Mouse (Mus musculus) intestine, embryonic 14.5 days (tissue): ENCODE data around the gene Olfr1508. TPM values are rescaled to one million over a fixed set of nuclear protein-coding genes. Genes with fewer than 3 reads are reported as not detected.
"Not testable (repeated sequence)": the region's sequence is repeated elsewhere in the genome, so short reads cannot be mapped to it uniquely, and the experiment has no call there.

Experiments
- ATAC-seq: fragments of 200-750 bp; cut with Nextera tagmentation; replicated peaks from 2 replicates; pipeline ENCODE4 v1.8.0; 2017; ENCODE audit warnings: low read depth, moderate number of reproducible peaks, moderate TSS enrichment, moderate library complexity; ENCODE audit not compliant: low FRiP score, low TSS enrichment
- DNase-seq: peaks from one replicate; pipeline ENCODE4 v3.0.0-alpha.2; 2018; ENCODE audit warnings: low spot score
- H3K27ac ChIP-seq: fragments of 300-500 bp; sonication (generic); 2 replicates; pipeline ENCODE4 v1.5.1; 2014; ENCODE audit warnings: low read depth, mild to moderate bottlenecking, control low read depth
- H3K27me3 ChIP-seq: fragments of 300-500 bp; sonication (generic); replicated peaks from 2 replicates; pipeline ENCODE4 v1.6.1; 2014; ENCODE audit warnings: low read length, control low read depth; ENCODE audit not compliant: control insufficient read depth, insufficient read depth
- H3K36me3 ChIP-seq: fragments of 300-500 bp; sonication (generic); 2 replicates; pipeline ENCODE4 v1.6.1; 2014; ENCODE audit warnings: low read length, control low read depth; ENCODE audit not compliant: control insufficient read depth, insufficient read depth
- H3K4me1 ChIP-seq: fragments of 300-500 bp; sonication (generic); replicated peaks from 2 replicates; pipeline ENCODE4 v1.6.1; 2014; ENCODE audit warnings: low read length, control low read depth, mixed read lengths; ENCODE audit not compliant: control insufficient read depth, insufficient read depth
- H3K4me2 ChIP-seq: fragments of 300-500 bp; sonication (generic); 2 replicates; pipeline ENCODE4 v1.6.1; 2014; ENCODE audit warnings: low read length
- H3K4me3 ChIP-seq: fragments of 300-500 bp; sonication (generic); 2 replicates; pipeline ENCODE4 v1.5.1; 2014; ENCODE audit warnings: low read depth, low read length, control low read depth, mixed read lengths
- H3K9ac ChIP-seq: fragments of 300-500 bp; sonication (generic); 2 replicates; pipeline ENCODE4 v1.6.1; 2014; ENCODE audit warnings: mild to moderate bottlenecking, low read length
- H3K9me3 ChIP-seq: fragments of 300-500 bp; sonication (generic); 2 replicates; pipeline ENCODE4 v1.6.1; 2016; ENCODE audit warnings: low read length, control low read depth; ENCODE audit not compliant: control insufficient read depth
- WGBS: fragments of 180-500 bp; shearing (Covaris S2); extraction: QIAGEN DNeasy Blood & Tissue Kit; methylation state at CpG from one replicate; pipeline ENCODE4 v1.1.7; 2014; 5-methylcytosine and 5-hydroxymethylcytosine counted together
- polyA plus RNA-seq: library from polyadenylated mRNA; unstranded; fragments of >200 nt; fragmentation: Nextera tagmentation; extraction: Ambion mirVana; gene quantifications from 2 replicates; pipeline ENCODE4 v1.2.1, GENCODE M21; 2014

Gene Olfr1508
- not detected in 2 replicates for polyA plus RNA-seq

GRCm38 (mm10) chr14:52467395-52467794 lies at the start of gene Olfr1508:
Olfr1508 (minus strand) TSS chr14:52467495.
- Histone ChIP-seq H3K27me3 (no peaks in the 10 kb centered on the region), H3K9me3 (no peaks in the 10 kb centered on the region), H3K4me3 (no peak within 1 kb of the TSS), H3K4me1 (no peaks in the 10 kb centered on the region), H3K4me2 (no peak within 1 kb of the TSS), H3K27ac (no peak within 1 kb of the TSS), H3K9ac (no peak within 1 kb of the TSS), H3K36me3 (no peaks in the 10 kb centered on the region)
- 66% methylated on average over 2 of the region's 2 CpGs for WGBS
- ATAC-seq (no peak), DNase-seq (no peak)

DNA sequence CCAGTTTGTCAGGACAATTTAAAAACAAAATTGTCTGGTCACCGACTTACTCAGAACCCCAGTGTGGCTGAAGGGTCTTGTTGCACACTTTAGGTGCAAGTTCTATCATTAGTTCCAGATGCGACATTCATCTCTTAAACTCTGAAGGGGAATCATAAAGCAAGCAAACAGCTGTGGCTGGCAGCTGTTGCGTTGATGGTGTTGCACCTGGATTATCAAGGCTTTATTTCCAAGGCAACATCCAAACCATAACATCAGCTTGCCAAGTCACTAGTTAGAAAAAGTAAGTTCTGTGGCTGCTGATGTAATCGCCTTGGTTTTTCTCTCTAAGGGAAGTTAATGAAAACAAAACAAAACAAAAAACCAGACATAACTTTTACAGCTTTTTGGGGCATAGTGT lies 28.2 kb upstream of the Olfr1508 start, which contains the start of gene Olfr1507:
Olfr1507 (minus strand) TSS at position 234 of the 400 bp plus-strand sequence.
- no peaks in the 10 kb centered on the region for H3K4me1 ChIP-seq
- 79% methylated on average over 4 of the region's 4 CpGs for WGBS
- no peak within 1 kb of the TSS for H3K27ac ChIP-seq
- H3K27me3 ChIP-seq, result no peaks in the 10 kb centered on the region
- no peak within 1 kb of the TSS for H3K4me2 ChIP-seq
- no peak for DNase-seq
- no peak within 1 kb of the TSS for H3K9ac ChIP-seq
- H3K4me3 ChIP-seq, result no peak within 1 kb of the TSS
- no peaks in the 10 kb centered on the region for H3K36me3 ChIP-seq
- ATAC-seq, result no peak
- H3K9me3 ChIP-seq, result no peaks in the 10 kb centered on the region

DNA sequence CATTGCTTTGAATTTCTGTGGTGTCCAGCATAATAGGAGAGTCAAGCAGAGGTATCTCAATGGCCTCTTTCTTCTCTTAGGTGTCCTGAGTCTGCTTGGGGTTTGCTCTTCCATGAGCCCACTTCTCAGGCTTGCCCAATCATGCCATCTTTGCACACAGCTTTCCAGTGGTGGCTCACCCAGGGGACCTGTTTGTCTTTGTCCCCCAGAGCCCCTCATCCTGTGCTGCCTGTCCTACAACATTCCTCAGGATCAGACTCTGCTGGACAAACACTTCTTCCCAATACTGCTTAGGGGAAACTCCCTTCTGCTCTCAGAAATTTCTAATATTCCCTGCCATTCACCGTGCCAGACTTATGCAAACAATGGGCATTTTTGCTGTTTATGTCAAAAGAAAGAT lies 1.6 kb downstream of the Olfr1508 start:
- no peak overlapping the region for H3K9ac ChIP-seq
- H3K9me3 ChIP-seq, result no peaks in the 10 kb centered on the region
- H3K4me3 ChIP-seq, result no peak overlapping the region
- H3K36me3 ChIP-seq, result no peaks in the 10 kb centered on the region
- ATAC-seq (no peak), DNase-seq (no peak)
- H3K4me2 ChIP-seq, result no peak overlapping the region
- no peaks in the 10 kb centered on the region for H3K27me3 ChIP-seq
- H3K27ac ChIP-seq, result no peak overlapping the region
- 62% methylated on average over 1 of the region's 1 CpGs for WGBS
- no peaks in the 10 kb centered on the region for H3K4me1 ChIP-seq

DNA sequence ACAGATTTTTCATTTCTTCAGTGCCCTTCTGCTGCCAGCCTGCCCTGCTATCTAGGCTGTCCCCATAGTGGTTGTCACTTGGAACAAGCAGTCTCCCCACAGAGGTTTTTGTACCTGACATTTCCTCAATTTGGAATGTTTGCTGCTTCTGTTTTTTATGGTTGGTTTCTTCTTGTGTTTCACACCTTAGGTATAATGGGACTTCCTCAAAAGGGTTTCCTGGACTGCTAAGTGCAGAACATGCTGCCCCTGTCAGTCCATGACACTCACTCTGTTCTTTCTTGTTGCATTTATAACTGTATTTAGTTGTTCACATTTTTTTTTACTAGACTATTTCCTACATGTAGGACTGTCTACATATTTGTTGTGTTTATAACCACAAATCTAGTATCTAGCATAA lies 5.4 kb downstream of the Olfr1508 start:
- Histone ChIP-seq H3K9ac (no peak overlapping the region), H3K36me3 (no peaks in the 10 kb centered on the region), H3K4me2 (no peak overlapping the region), H3K27ac (no peak overlapping the region), H3K4me1 (no peaks in the 10 kb centered on the region), H3K9me3 (no peaks in the 10 kb centered on the region), H3K4me3 (no peak overlapping the region), H3K27me3 (no peaks in the 10 kb centered on the region)
- ATAC-seq (no peak), DNase-seq (no peak)

DNA sequence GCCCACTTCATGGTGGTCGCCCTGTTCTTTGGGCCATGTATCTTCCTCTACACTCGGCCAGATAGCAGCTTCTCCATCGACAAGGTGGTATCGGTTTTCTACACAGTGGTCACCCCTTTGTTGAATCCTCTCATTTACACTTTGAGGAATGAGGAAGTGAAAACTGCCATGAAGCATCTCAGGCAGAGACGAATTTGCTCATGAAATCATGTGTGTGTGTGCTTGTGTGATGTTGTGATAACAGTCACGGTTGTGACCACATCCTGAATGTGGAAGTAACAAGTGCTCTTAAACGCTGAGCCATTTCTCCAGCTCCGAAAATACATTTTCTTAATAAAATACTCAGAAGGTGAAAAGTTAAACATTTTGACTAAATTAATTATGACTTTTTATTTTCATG lies 16.2 kb downstream of the Olfr1508 start:
- no peak for ATAC-seq
- Histone ChIP-seq H3K27me3 (no peaks in the 10 kb centered on the region), H3K27ac (no peak overlapping the region), H3K9ac (no peak overlapping the region), H3K4me2 (no peak overlapping the region), H3K36me3 (no peaks in the 10 kb centered on the region), H3K4me3 (no peak overlapping the region), H3K9me3 (0 out of 2 replicates have a peak, but pooled peaks cover under 1% of the 10 kb centered on the region), H3K4me1 (no peaks in the 10 kb centered on the region)
- no peak for DNase-seq
- WGBS, result 90% methylated on average over 8 of the region's 8 CpGs

DNA sequence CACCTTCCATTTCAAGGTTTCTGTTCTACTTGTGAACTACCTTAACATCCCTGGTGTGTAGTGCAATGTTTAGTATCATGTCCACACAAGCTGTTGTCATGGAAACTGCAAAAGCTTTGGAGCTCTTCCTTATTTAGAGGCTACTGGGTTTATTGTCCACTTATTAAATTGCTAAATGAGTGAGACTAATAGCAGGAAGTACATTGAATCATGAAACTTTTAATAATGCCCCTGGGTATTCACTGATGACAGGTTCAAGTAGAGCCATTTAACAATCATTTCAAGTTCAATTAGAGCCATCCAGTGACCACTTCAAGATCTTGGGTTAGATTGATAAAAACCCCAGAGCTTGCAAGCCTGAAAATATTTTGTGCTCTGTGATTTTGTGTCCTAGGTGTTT lies 24.6 kb downstream of the Olfr1508 start, which contains the start of gene Olfr1509:
Olfr1509 (plus strand) TSS at position 301 of the 400 bp plus-strand sequence.
- no peak within 1 kb of the TSS for H3K27ac ChIP-seq
- H3K27me3 ChIP-seq, result no peaks in the 10 kb centered on the region
- no peaks in the 10 kb centered on the region for H3K9me3 ChIP-seq
- no peaks in the 10 kb centered on the region for H3K36me3 ChIP-seq
- H3K4me1 ChIP-seq, result no peaks in the 10 kb centered on the region
- H3K4me3 ChIP-seq, result no peak within 1 kb of the TSS
- ATAC-seq (no peak), DNase-seq (no peak)
- no peak within 1 kb of the TSS for H3K9ac ChIP-seq
- no peak within 1 kb of the TSS for H3K4me2 ChIP-seq

- Histone ChIP-seq H3K4me2 (no peak overlapping the region), H3K27me3 (no peaks in the 10 kb centered on the region), H3K9ac (no peak overlapping the region), H3K4me3 (no peak overlapping the region), H3K4me1 (no peaks in the 10 kb centered on the region), H3K27ac (no peak overlapping the region), H3K9me3 (no peaks in the 10 kb centered on the region), H3K36me3 (no peaks in the 10 kb centered on the region)
- ATAC-seq (no peak), DNase-seq (no peak)
- WGBS, result 82% methylated on average over 1 of the region's 1 CpGs
Observed at GRCm38 (mm10) chr14:52427686-52428085, 39.6 kb downstream of the Olfr1508 start.

- no peak for ATAC-seq
Observed at GRCm38 (mm10) chr14:52414273-52414672, 53.0 kb downstream of the Olfr1508 start, which contains the start of gene Olfr1510. Olfr1510 (minus strand) TSS chr14:52414373.

GRCm38 (mm10) chr14:52410142-52410919 lies 57.0 kb downstream of the Olfr1508 start:
- not testable (repeated sequence) for H3K4me1 ChIP-seq, ATAC-seq, H3K36me3 ChIP-seq, DNase-seq, H3K4me2 ChIP-seq, H3K9me3 ChIP-seq, H3K27ac ChIP-seq, H3K4me3 ChIP-seq, H3K27me3 ChIP-seq, H3K9ac ChIP-seq
- 72% methylated on average over 7 of the region's 10 CpGs for WGBS

More at GRCm38 (mm10) chr14:52414273-52414672, 53.0 kb downstream of the Olfr1508 start, which contains the start of gene Olfr1510:
- 90% methylated on average over 3 of the region's 3 CpGs for WGBS
- no peak within 1 kb of the TSS for H3K27ac ChIP-seq
- H3K36me3 ChIP-seq, result no peaks in the 10 kb centered on the region
- DNase-seq, result no peak
- no peaks in the 10 kb centered on the region for H3K27me3 ChIP-seq
- no peaks in the 10 kb centered on the region for H3K9me3 ChIP-seq
- H3K4me3 ChIP-seq, result no peak within 1 kb of the TSS
- no peaks in the 10 kb centered on the region for H3K4me1 ChIP-seq
- no peak within 1 kb of the TSS for H3K4me2 ChIP-seq
- H3K9ac ChIP-seq, result no peak within 1 kb of the TSS
